Mouse (Mus musculus) heart, postnatal 10 days (tissue): ENCODE results near the gene Rad51. TPM values are rescaled to one million over a fixed set of nuclear protein-coding genes. Genes with fewer than 3 reads are reported as not detected.

Source experiments
- total RNA-seq, 2 experiments: library from RNA; stranded (reverse); gene quantifications; 2 replicates each; pipeline ENCODE4 v1.2.3; 2021

Rad51 gene
- total RNA-seq, 2 experiments from 2014 or later: 4.7 to 6.6 TPM

Other genes with a start within 250 kb of the Rad51 start
- gene Bahd1, start 212.4 kb upstream of the Rad51 start, total RNA-seq: 10 to 100 TPM; 13.4 to 18.4 TPM
- gene Chst14, start 186.3 kb upstream of the Rad51 start, total RNA-seq: 10 to 100 TPM; 14.1 to 14.5 TPM
- gene Ccdc32, start 83.4 kb upstream of the Rad51 start, total RNA-seq: 10 to 100 TPM; 12.8 to 17.4 TPM
- gene Rpusd2, start 78.0 kb upstream of the Rad51 start, total RNA-seq: 1 to 10 TPM; 5.6 TPM
- gene Knl1, start 65.7 kb upstream of the Rad51 start, total RNA-seq: 1 to 10 TPM; 6.7 to 9.1 TPM
- gene Rmdn3, start 44.2 kb downstream of the Rad51 start, total RNA-seq: 10 to 100 TPM; 18.8 to 19.2 TPM
- 1 to 10 TPM; 1.3 to 2.9 TPM for gene Gchfr, start 55.0 kb downstream of the Rad51 start, total RNA-seq
- gene Gm14137, start 61.7 kb downstream of the Rad51 start, total RNA-seq: not detected
- gene Zfyve19, start 95.8 kb downstream of the Rad51 start, total RNA-seq: 10 to 100 TPM; 21.6 TPM
- gene Dnajc17, start 96.0 kb downstream of the Rad51 start, total RNA-seq: 10 to 100 TPM; 12.0 to 13.3 TPM
- not detected for gene Ppp1r14d, start 117.1 kb downstream of the Rad51 start, total RNA-seq
- gene Spint1, start 124.6 kb downstream of the Rad51 start, total RNA-seq: not detected
- gene Rhov, start 158.5 kb downstream of the Rad51 start, total RNA-seq: not detected
- gene Vps18, start 175.9 kb downstream of the Rad51 start, total RNA-seq: 10 to 100 TPM; 13.4 to 13.7 TPM
- 10 to 100 TPM; 23.8 to 27.9 TPM for gene Dll4, start 213.0 kb downstream of the Rad51 start, total RNA-seq
- 1 to 10 TPM; 3.5 to 7.5 TPM for gene Chac1, start 238.4 kb downstream of the Rad51 start, total RNA-seq